Mouse (Mus musculus): ENCODE data around the gene Ear10. TPM values are rescaled to one million over a fixed set of nuclear protein-coding genes. Genes with fewer than 3 reads are reported as not detected.

Gene Ear10
- total RNA-seq, 2 experiments from 2014 or later: not detected

Other genes with a start within 250 kb of the Ear10 start
- not detected in 2 replicates for gene Gm8165, start 246.4 kb downstream of the Ear10 start, total RNA-seq (2014; fragmentation: Nextera tagmentation)
- not detected in 2 replicates for gene Gm8165, start 246.4 kb downstream of the Ear10 start, total RNA-seq (2017)
- 1.6 TPM in 1 of 2 replicates, not detected in the other for gene Gm7324, start 225.7 kb downstream of the Ear10 start, total RNA-seq (2014; fragmentation: Nextera tagmentation)
- 0.21 and 2.4 TPM in 2 replicates for gene Gm7324, start 225.7 kb downstream of the Ear10 start, total RNA-seq (2017)
- not detected in 2 replicates for gene Gm16506, start 196.1 kb downstream of the Ear10 start, total RNA-seq (2014; fragmentation: Nextera tagmentation)
- gene Gm16506, start 196.1 kb downstream of the Ear10 start, total RNA-seq (2017): not detected in 2 replicates
- not detected in 2 replicates for gene Gm6526, start 175.7 kb downstream of the Ear10 start, total RNA-seq (2014; fragmentation: Nextera tagmentation)
- not detected in 2 replicates for gene Gm6526, start 175.7 kb downstream of the Ear10 start, total RNA-seq (2017)
- gene Gm8180, start 138.8 kb downstream of the Ear10 start, total RNA-seq (2014; fragmentation: Nextera tagmentation): not detected in 2 replicates
- not detected in 2 replicates for gene Gm8180, start 138.8 kb downstream of the Ear10 start, total RNA-seq (2017)
- gene Ear1, start 48.0 kb downstream of the Ear10 start, total RNA-seq (2014; fragmentation: Nextera tagmentation): not detected in 2 replicates
- 3.2 and 4.2 TPM in 2 replicates for gene Ear1, start 48.0 kb downstream of the Ear10 start, total RNA-seq (2017)
- 8.1 and 11.5 TPM in 2 replicates for gene Gm8113, start 1.8 kb upstream of the Ear10 start, total RNA-seq (2014; fragmentation: Nextera tagmentation)
- gene Gm8113, start 1.8 kb upstream of the Ear10 start, total RNA-seq (2017): 3.2 and 5.9 TPM in 2 replicates
- gene Ang5, start 33.5 kb upstream of the Ear10 start, total RNA-seq (2014; fragmentation: Nextera tagmentation): not detected in 2 replicates
- gene Ang5, start 33.5 kb upstream of the Ear10 start, total RNA-seq (2017): not detected in 2 replicates
- gene Ang6, start 78.7 kb upstream of the Ear10 start, total RNA-seq (2014; fragmentation: Nextera tagmentation): not detected in 2 replicates
- not detected in 2 replicates for gene Ang6, start 78.7 kb upstream of the Ear10 start, total RNA-seq (2017)
- not detected in 2 replicates for gene Ear2, start 179.1 kb upstream of the Ear10 start, total RNA-seq (2014; fragmentation: Nextera tagmentation)
- 7.2 and 9.9 TPM in 2 replicates for gene Ear2, start 179.1 kb upstream of the Ear10 start, total RNA-seq (2017)
- not detected in 2 replicates for gene Gm3327, start 200.3 kb upstream of the Ear10 start, total RNA-seq (2014; fragmentation: Nextera tagmentation)
- not detected in 2 replicates for gene Gm3327, start 200.3 kb upstream of the Ear10 start, total RNA-seq (2017)